Mouse (Mus musculus) embryonic facial prominence, embryonic 14.5 days (tissue): ENCODE results near the gene Bmpr2. TPM values are rescaled to one million over a fixed set of nuclear protein-coding genes. Genes with fewer than 3 reads are reported as not detected.

ENCODE experiments used
- ATAC-seq: fragments of 200-750 bp; cut with Nextera tagmentation; 2 replicates; pipeline ENCODE4 v1.8.0; 2017; ENCODE audit warnings: low read depth, moderate number of reproducible peaks, moderate TSS enrichment
- DNase-seq: peaks from one replicate; pipeline ENCODE4 v3.0.0-alpha.2; 2015; ENCODE audit warnings: low spot score
- H3K27ac ChIP-seq: fragments of 300-500 bp; sonication (generic); replicated peaks from 2 replicates; pipeline ENCODE4 v1.5.1; 2014; ENCODE audit warnings: low read depth, mild to moderate bottlenecking, low read length, moderate library complexity
- H3K27me3 ChIP-seq: fragments of 300-500 bp; sonication (generic); replicated peaks from 2 replicates; pipeline ENCODE4 v1.6.1; 2014; ENCODE audit warnings: low read length; ENCODE audit not compliant: control insufficient read depth, insufficient read depth
- H3K36me3 ChIP-seq: fragments of 300-500 bp; sonication (generic); 2 replicates; pipeline ENCODE4 v1.6.1; 2014; ENCODE audit warnings: low read length, mixed read lengths; ENCODE audit not compliant: control insufficient read depth, insufficient read depth
- H3K4me1 ChIP-seq: fragments of 300-500 bp; sonication (generic); 2 replicates; pipeline ENCODE4 v1.6.1; 2014; ENCODE audit warnings: antibody characterized with exemption, low read length; ENCODE audit not compliant: control insufficient read depth, insufficient read depth
- H3K4me2 ChIP-seq: fragments of 300-500 bp; sonication (generic); 2 replicates; pipeline ENCODE4 v1.6.1; 2014; ENCODE audit warnings: low read depth, mild to moderate bottlenecking, low read length, moderate library complexity, mixed read lengths
- H3K4me3 ChIP-seq: fragments of 300-500 bp; sonication (generic); 2 replicates; pipeline ENCODE4 v1.5.1; 2014; ENCODE audit warnings: low read depth, mild to moderate bottlenecking, low read length
- H3K9ac ChIP-seq: fragments of 300-500 bp; sonication (generic); 2 replicates; pipeline ENCODE4 v1.6.1; 2014; ENCODE audit warnings: low read depth, mild to moderate bottlenecking, low read length, moderate library complexity, mixed read lengths
- H3K9me3 ChIP-seq: fragments of 300-500 bp; sonication (generic); 2 replicates; pipeline ENCODE4 v1.6.1; 2016; ENCODE audit warnings: low read length; ENCODE audit not compliant: control insufficient read depth
- WGBS: fragments of 180-500 bp; shearing (Covaris S2); extraction: QIAGEN DNeasy Blood & Tissue Kit; methylation state at CpG from one replicate; pipeline ENCODE4 v1.1.7; 2014; 5-methylcytosine and 5-hydroxymethylcytosine counted together
- polyA plus RNA-seq: library from polyadenylated mRNA; unstranded; fragments of >200 nt; fragmentation: Nextera tagmentation; extraction: Ambion mirVana; gene quantifications from 2 replicates; pipeline ENCODE4 v1.2.1, GENCODE M21; 2014

Bmpr2 gene
- 13.9 and 15.4 TPM in 2 replicates for polyA plus RNA-seq

DNA sequence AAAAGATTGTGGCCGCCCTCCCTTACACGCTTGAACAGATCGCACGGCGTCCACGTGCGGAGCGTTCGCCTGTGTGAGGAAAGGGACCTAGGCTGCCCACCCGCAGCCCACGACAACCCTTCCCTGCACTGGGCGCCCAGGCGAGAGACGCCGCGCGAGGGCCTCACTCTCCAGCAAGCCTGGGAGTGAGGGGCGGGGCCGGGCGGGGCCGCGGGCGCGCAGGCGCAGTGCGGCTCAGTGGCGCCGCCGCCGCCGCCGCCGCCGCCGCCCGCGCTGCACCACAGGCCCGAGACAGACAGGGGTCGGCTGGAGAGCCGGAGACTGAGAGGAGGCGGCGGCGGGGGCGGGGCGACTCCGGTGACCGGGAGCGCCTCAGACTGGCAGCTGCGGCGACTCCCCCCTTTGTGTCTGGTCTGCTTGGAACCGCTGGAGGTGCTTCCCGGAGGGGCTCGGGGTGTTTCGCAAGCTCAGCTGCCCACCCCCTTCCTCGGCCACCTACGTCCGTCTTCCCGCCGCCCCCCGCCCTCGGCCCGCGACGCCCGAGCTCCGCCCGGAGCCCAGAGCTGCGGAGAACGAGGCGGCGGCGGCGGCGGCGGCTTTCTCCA lies at the start of gene Bmpr2:
TSS of gene Bmpr2 (plus strand) at position 237 of the 605 bp plus-strand sequence.
- Histone ChIP-seq H3K9ac (peak within 1 kb of the TSS; percentile 96), H3K4me2 (peak within 1 kb of the TSS; percentile 83), H3K36me3 (no peaks in the 10 kb centered on the region), H3K4me3 (peak within 1 kb of the TSS; percentile 92), H3K9me3 (no peaks in the 10 kb centered on the region), H3K27ac (peak within 1 kb of the TSS; percentile 99), H3K27me3 (no peaks in the 10 kb centered on the region), H3K4me1 (peaks cover 14% of the 10 kb centered on the region)
- peak; percentile 94 for ATAC-seq
- 3% methylated on average over 7 of the region's 75 CpGs for WGBS
- peak; percentile 93 for DNase-seq

DNA sequence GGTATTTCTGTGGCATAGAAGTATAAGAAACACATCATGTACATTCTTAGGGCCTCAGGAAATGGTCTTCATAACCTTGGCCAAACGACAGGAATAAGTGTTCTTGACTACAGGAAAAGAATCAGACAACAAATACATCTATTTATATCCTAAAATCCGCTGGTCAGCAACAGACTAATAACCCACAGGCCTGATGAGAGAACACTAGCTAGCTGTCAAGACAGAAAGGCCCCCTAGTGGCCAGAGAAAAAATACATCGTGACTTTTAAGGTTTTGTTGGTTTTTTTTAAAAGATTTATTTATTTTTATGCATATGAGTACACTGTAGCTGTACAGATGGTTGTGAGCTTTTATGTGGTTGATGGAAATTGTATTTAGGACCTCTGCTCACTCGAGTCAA lies 43.3 kb upstream of the Bmpr2 start:
- peaks cover 34% of the 10 kb centered on the region for H3K36me3 ChIP-seq
- no peak for ATAC-seq

GRCm38 (mm10) chr1:59725661-59726060 lies 37.5 kb upstream of the Bmpr2 start:
- 51% methylated on average over 4 of the region's 4 CpGs for WGBS
- Histone ChIP-seq H3K36me3 (0 out of 2 replicates have a peak, but pooled peaks cover 5% of the 10 kb centered on the region), H3K4me2 (no peak overlapping the region), H3K4me3 (no peak overlapping the region), H3K27ac (peak overlapping the region; percentile 21; the same call in 1 of the 2 replicates), H3K9ac (no peak overlapping the region), H3K4me1 (peaks cover 6% of the 10 kb centered on the region; the same call in 1 of the 2 replicates), H3K27me3 (no peaks in the 10 kb centered on the region), H3K9me3 (no peaks in the 10 kb centered on the region)
- ATAC-seq (no peak), DNase-seq (peak; percentile 45)

More for the DNA sequence above, 43.3 kb upstream of the Bmpr2 start:
- Histone ChIP-seq H3K4me3 (no peak overlapping the region), H3K4me1 (no peaks in the 10 kb centered on the region), H3K4me2 (no peak overlapping the region), H3K27ac (no peak overlapping the region), H3K9me3 (no peaks in the 10 kb centered on the region), H3K9ac (no peak overlapping the region), H3K27me3 (no peaks in the 10 kb centered on the region)
- 49% methylated on average over 4 of the region's 4 CpGs for WGBS
- DNase-seq = peak; percentile 61

DNA sequence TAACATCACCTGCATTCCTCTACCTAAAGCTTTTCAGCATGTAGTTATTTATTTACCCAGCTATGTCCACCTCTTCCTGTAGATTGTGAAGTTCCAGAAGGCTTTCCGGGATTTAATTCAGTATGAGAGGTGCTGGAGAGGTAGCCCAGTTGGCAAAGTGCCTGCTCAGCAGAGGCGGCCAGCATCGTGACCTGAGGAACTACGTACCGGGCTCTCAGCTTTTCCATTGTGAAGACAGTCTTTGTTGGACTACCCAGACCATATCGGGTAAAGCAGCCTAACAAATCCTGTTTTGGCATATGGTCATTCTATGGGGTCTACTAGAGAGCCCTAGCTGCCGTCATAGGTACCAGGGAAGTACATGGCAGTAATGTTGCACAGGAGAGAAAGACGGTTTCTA lies 33.1 kb upstream of the Bmpr2 start:
- 87% methylated on average over 8 of the region's 8 CpGs for WGBS
- DNase-seq (no peak), ATAC-seq (no peak)
- Histone ChIP-seq H3K4me3 (no peak overlapping the region), H3K27ac (no peak overlapping the region), H3K27me3 (no peaks in the 10 kb centered on the region), H3K9ac (no peak overlapping the region), H3K4me2 (no peak overlapping the region), H3K36me3 (no peaks in the 10 kb centered on the region), H3K9me3 (no peaks in the 10 kb centered on the region), H3K4me1 (peaks cover 12% of the 10 kb centered on the region; the same call in 1 of the 2 replicates)

DNA sequence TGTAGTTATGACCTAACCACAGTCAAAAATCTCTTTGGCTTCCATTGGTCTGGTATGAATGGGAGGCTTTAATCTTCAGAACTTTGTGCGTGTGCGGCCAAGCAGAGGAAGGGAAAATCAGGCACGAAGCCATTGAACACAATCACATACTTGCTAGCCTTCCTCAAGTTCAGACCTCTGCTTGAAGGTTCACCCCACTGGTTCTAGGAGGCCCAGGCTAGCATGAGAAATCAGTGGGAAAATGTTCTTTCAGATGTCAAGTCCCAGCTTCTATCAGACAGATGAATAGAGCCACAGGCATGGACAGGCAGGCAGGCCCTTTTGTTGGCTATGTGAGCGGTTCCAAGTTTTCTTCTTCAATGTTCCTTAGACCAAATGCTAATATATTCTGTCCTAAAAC lies 32.5 kb upstream of the Bmpr2 start:
- ATAC-seq (no peak), DNase-seq (no peak)
- H3K4me1 ChIP-seq = peaks cover 7% of the 10 kb centered on the region; the same call in 1 of the 2 replicates
- H3K4me3 ChIP-seq = no peak overlapping the region
- 78% methylated on average over 4 of the region's 4 CpGs for WGBS
- H3K9me3 ChIP-seq = no peaks in the 10 kb centered on the region
- no peak overlapping the region for H3K27ac ChIP-seq
- H3K27me3 ChIP-seq = no peaks in the 10 kb centered on the region
- H3K9ac ChIP-seq = no peak overlapping the region
- H3K4me2 ChIP-seq = no peak overlapping the region
- H3K36me3 ChIP-seq = no peaks in the 10 kb centered on the region

GRCm38 (mm10) chr1:59734076-59734475 lies 29.1 kb upstream of the Bmpr2 start:
- WGBS = 50% methylated on average over 6 of the region's 6 CpGs
- no peak overlapping the region for H3K9ac ChIP-seq

DNA sequence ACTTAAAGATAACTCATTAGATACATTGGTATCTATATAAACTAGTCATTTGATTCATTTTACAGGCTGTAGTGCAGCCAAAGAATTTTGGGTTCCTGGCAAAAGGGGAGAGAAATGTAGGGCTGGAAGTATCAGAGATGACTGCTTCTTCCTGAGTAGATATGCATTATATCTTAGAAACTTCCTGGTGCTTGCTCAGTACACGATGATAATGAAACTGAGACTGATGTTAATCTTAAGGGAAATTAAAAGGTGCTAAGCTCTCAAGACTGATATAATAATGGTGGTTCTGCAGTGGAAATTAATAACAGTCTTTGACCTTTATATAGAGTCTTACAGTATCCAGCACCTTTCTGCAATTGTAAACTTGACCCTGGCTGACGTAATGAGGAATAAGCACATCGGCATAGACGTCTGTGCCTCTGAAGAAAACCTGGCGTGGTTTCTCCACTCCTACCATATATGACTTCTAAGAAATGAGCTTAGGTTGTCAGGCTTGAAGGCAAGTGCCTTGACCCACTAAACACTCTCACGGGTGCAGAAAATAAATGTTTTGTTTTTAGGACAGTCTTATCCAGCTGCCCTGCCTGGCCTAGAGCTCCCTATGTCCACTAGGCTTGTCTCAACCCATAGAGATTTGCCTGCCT lies 24.3 kb upstream of the Bmpr2 start:
- no peak for ATAC-seq

More at GRCm38 (mm10) chr1:59734076-59734475, 29.1 kb upstream of the Bmpr2 start:
- Histone ChIP-seq H3K9me3 (no peaks in the 10 kb centered on the region), H3K27ac (no peak overlapping the region), H3K4me2 (no peak overlapping the region), H3K36me3 (no peaks in the 10 kb centered on the region), H3K4me1 (0 out of 2 replicates have a peak, but pooled peaks cover 5% of the 10 kb centered on the region), H3K4me3 (no peak overlapping the region), H3K27me3 (no peaks in the 10 kb centered on the region)
- DNase-seq = peak; percentile 63
- no peak for ATAC-seq

DNA sequence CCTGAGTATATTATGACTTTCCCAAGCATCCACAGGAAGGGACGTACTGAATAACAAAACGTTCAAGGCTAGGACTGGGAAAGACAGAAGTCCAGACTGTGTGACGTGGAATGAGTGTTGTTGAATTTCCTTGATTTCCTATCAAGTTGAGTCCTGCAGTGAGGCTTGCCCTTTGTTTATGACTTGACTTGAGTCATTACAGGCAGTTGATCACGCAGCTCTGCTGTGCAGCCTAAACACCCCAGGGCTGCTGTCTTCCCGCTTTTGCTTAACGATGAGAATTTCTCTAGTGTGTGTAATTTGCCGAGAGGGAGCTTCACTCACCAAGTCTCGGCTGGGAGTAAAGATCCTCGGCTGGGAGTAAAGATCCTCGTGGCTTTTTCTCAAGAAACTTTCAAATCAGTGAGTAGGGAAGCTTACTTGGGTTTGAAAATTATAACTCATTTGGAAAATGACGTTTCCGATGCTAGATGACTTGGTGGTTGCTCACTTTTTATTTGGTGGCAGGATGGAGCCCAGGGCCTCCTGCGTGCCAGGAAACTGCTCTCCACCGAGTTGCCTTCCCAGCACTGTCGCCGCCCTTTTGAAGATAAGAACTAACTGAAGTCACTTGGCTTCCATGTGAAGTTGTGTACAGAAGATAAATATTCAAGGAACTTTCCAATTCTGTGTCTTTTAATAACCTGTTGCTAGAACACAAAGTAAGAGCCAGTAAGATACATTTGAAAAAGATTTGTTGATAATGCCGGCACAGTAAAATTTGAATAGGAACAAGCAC lies 23.4 kb upstream of the Bmpr2 start:
- 71% methylated on average over 17 of the region's 17 CpGs for WGBS
- Histone ChIP-seq H3K9ac (no peak overlapping the region), H3K27ac (no peak overlapping the region)

More for the DNA sequence above, 24.3 kb upstream of the Bmpr2 start:
- H3K9ac ChIP-seq = no peak overlapping the region
- H3K36me3 ChIP-seq = no peaks in the 10 kb centered on the region
- H3K27me3 ChIP-seq = no peaks in the 10 kb centered on the region
- H3K9me3 ChIP-seq = no peaks in the 10 kb centered on the region
- H3K4me2 ChIP-seq = no peak overlapping the region
- H3K27ac ChIP-seq = no peak overlapping the region
- DNase-seq = no peak
- WGBS = 70% methylated on average over 6 of the region's 6 CpGs
- H3K4me1 ChIP-seq = 0 out of 2 replicates have a peak, but pooled peaks cover 3% of the 10 kb centered on the region
- H3K4me3 ChIP-seq = no peak overlapping the region

More for the DNA sequence above, 23.4 kb upstream of the Bmpr2 start:
- H3K9me3 ChIP-seq = no peaks in the 10 kb centered on the region
- no peaks in the 10 kb centered on the region for H3K4me1 ChIP-seq
- H3K36me3 ChIP-seq = no peaks in the 10 kb centered on the region
- H3K4me3 ChIP-seq = no peak overlapping the region
- no peak overlapping the region for H3K4me2 ChIP-seq
- DNase-seq (no peak), ATAC-seq (no peak)
- no peaks in the 10 kb centered on the region for H3K27me3 ChIP-seq
